Mouse (Mus musculus): ENCODE data around the gene Ptma.

- TF ChIP-seq CTCF (IDR thresholded peaks at IDR 0.05) (no peak), EP300 (IDR thresholded peaks at IDR 0.05) (no peak)
Observed at GRCm38 (mm10) chr1:86490697-86491096, 35.8 kb upstream of the Ptma start.

Measured in lung, postnatal 0 days (tissue).